1 mouse cellular context compared by ENCODE assay signal in genomic region chr1:75316861-75317240, GRCm38 (mm10).
A peak's percentile ranks its signal among the peaks of the same experiment; 100 is the strongest.
TF ChIP-seq lines count a peak whose summit lies in the region.

No protein-coding gene starts in this region.

TF ChIP-seq in CH12.LX, 34 proteins besides CTCF, POLR2A, EP300 and RAD21:
- TF ChIP-seq JUND (conservative IDR thresholded peaks at IDR 0.05; ENCODE audit: low read depth, low read length) (no peak), TCF12 (IDR thresholded peaks at IDR 0.05; ENCODE audit: low read depth, low read length) (peak; percentile 42; the same call in 1 of the 2 replicates), TBP (conservative IDR thresholded peaks at IDR 0.05; ENCODE audit: low read depth, low read length) (peak; percentile 43; the same call in 1 of the 2 replicates), PAX5 (IDR thresholded peaks at IDR 0.05; ENCODE audit: low read length) (no peak), BHLHE40 (IDR thresholded peaks at IDR 0.05; ENCODE audit: low read depth, low read length) (no peak), ZKSCAN1 (IDR thresholded peaks at IDR 0.05; ENCODE audit: borderline replicate concordance, low read depth, low read length) (no peak), USF1 (IDR thresholded peaks at IDR 0.05; ENCODE audit: low read depth, low read length) (no peak), KAT2A (IDR thresholded peaks at IDR 0.05; ENCODE audit: insufficient replicate concordance, low read length) (no peak), ETS1 (conservative IDR thresholded peaks at IDR 0.05; ENCODE audit: low read depth, low read length) (no peak), MYC (IDR thresholded peaks at IDR 0.05; ENCODE audit: low read depth, low read length) (no peak), MXI1 (IDR thresholded peaks at IDR 0.05; ENCODE audit: low read depth, low read length) (0 out of 2 replicates have a peak, but pooled peaks have one; percentile 5), ELF1 (IDR thresholded peaks at IDR 0.05; ENCODE audit: low read depth, low read length) (0 out of 2 replicates have a peak, but pooled peaks have one; percentile 35), ZNF384 (IDR thresholded peaks at IDR 0.05; ENCODE audit: low read depth, low read length) (no peak), SIN3A (IDR thresholded peaks at IDR 0.05; ENCODE audit: low read length) (peak; percentile 72; the same call in 1 of the 2 replicates), MEF2A (IDR thresholded peaks at IDR 0.05; ENCODE audit: borderline replicate concordance, low read depth, low read length) (0 out of 2 replicates have a peak, but pooled peaks have one; percentile 26), JUN (IDR thresholded peaks at IDR 0.05; ENCODE audit: insufficient read depth, low read depth, low read length) (no peak), IRF4 (IDR thresholded peaks at IDR 0.05; ENCODE audit: low read depth, low read length) (peak; percentile 43), USF2 (conservative IDR thresholded peaks at IDR 0.05; ENCODE audit: low read depth, low read length) (no peak), CHD2 (IDR thresholded peaks at IDR 0.05; ENCODE audit: low read length) (no peak), NELFE (IDR thresholded peaks at IDR 0.05; ENCODE audit: low read depth, low read length) (no peak), MAX (IDR thresholded peaks at IDR 0.05; ENCODE audit: low read length) (no peak), RCOR1 (conservative IDR thresholded peaks at IDR 0.05; ENCODE audit: low read depth, low read length) (no peak), POLR2AphosphoS2 (IDR thresholded peaks at IDR 0.05; ENCODE audit: low read depth, low read length) (no peak), HCFC1 (IDR thresholded peaks at IDR 0.05; ENCODE audit: low read depth, low read length) (no peak; the same call in 1 of the 2 replicates)
